Mouse (Mus musculus) left cerebral cortex, adult 11 months (tissue): ENCODE data around the gene Ddit4.

ENCODE experiments used
- DNase-seq: peaks from one replicate; pipeline ENCODE4 v3.0.0; 2022; ENCODE audit warnings: low spot score

Gene Ddit4

GRCm38 (mm10) chr10:59948363-59949254 lies 3.0 kb downstream of the Ddit4 start:
- no peak for DNase-seq

- DNase-seq: no peak
These were observed 4.1 kb downstream of the Ddit4 start for GRCm38 (mm10) chr10:59947296-59948073.

- no peak for DNase-seq
These were observed 5.3 kb downstream of the Ddit4 start for GRCm38 (mm10) chr10:59946362-59946761.

- DNase-seq: no peak
These were observed 6.2 kb downstream of the Ddit4 start for GRCm38 (mm10) chr10:59945416-59945815.

- DNase-seq: no peak
These were observed 8.1 kb downstream of the Ddit4 start for GRCm38 (mm10) chr10:59943421-59943989.

- no peak for DNase-seq
These were observed 8.7 kb downstream of the Ddit4 start for GRCm38 (mm10) chr10:59942847-59943420.

GRCm38 (mm10) chr10:59942281-59942846 lies 9.3 kb downstream of the Ddit4 start:
- no peak for DNase-seq

GRCm38 (mm10) chr10:59939081-59939480 lies 12.6 kb downstream of the Ddit4 start:
- no peak for DNase-seq

GRCm38 (mm10) chr10:59938662-59939061 lies 13.0 kb downstream of the Ddit4 start:
- DNase-seq: no peak

- no peak for DNase-seq
These were observed 15.4 kb downstream of the Ddit4 start for GRCm38 (mm10) chr10:59936058-59936856.

- DNase-seq: no peak
These were observed 17.6 kb downstream of the Ddit4 start for GRCm38 (mm10) chr10:59934039-59934438.

GRCm38 (mm10) chr10:59932521-59932920 lies 19.1 kb downstream of the Ddit4 start:
- DNase-seq: no peak

GRCm38 (mm10) chr10:59930996-59931395 lies 20.6 kb downstream of the Ddit4 start:
- no peak for DNase-seq

GRCm38 (mm10) chr10:59929205-59929604 lies 22.4 kb downstream of the Ddit4 start:
- no peak for DNase-seq

- no peak for DNase-seq
These were observed 27.3 kb downstream of the Ddit4 start for GRCm38 (mm10) chr10:59924305-59924704.

- DNase-seq: no peak
These were observed 28.1 kb downstream of the Ddit4 start for GRCm38 (mm10) chr10:59923493-59923892.

- DNase-seq: no peak
These were observed 30.6 kb downstream of the Ddit4 start for GRCm38 (mm10) chr10:59920810-59921681.

- DNase-seq: no peak
These were observed 31.2 kb downstream of the Ddit4 start for GRCm38 (mm10) chr10:59920485-59920809.

- DNase-seq: no peak
These were observed 32.0 kb downstream of the Ddit4 start for GRCm38 (mm10) chr10:59919494-59920181.

- DNase-seq: no peak
These were observed 33.5 kb downstream of the Ddit4 start for GRCm38 (mm10) chr10:59918111-59918510.
